ENCODE assay signal across 10 mouse cellular contexts in the genomic region with DNA sequence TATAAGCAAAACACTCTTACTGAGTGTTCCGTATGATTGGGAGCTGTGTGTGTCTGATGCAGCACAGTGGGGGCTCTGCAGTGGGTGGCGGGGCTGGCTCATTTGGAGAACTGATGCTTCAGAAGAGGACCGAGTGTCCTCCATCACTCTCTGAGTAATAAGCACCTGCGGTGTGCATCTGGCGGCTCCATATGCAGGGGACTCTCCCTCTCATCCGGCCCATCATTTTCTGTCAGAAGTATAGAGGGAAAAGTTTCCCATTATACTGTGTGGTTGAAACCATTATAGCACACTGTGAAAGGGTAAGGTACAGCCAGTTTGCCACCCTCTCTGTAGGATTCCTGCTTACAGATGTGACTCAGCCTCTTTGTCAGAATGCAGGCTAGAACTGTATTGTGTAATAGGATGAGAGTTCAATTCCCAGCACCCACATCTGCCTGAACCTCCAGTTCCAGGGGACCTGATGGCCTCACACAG. TPM values are rescaled to one million over a fixed set of nuclear protein-coding genes. Genes with fewer than 3 reads are reported as not detected.
DNase-seq lines count a peak whose midpoint lies in the region; ATAC-seq and TF ChIP-seq lines count a peak whose summit lies in the region.
"Had no signal": no experiment of that assay in that cellular context is flagged by ENCODE, and none has a peak within 500 bp of the region (broad histone marks: within the 10 kb centered on the region; RNA-seq: fewer than 3 reads in every experiment).

No protein-coding gene starts in this region.

- TF ChIP-seq CTCF in E14TG2a.4 (conservative IDR thresholded peaks at IDR 0.05; ENCODE audit: low read length): no peak

- peaks cover 20% of the 10 kb centered on the region for H3K36me3 ChIP-seq in E14TG2a.4 (ENCODE audit: insufficient read depth, low read length)
- no peaks in the 10 kb centered on the region for H3K36me3 ChIP-seq in midbrain, embryonic 15.5 days (replicated peaks)
- 0 out of 2 replicates have a peak, but pooled peaks cover 3% of the 10 kb centered on the region for H3K36me3 ChIP-seq in limb, embryonic 10.5 days

- peak overlapping the region; percentile 23; the same call in 1 of the 2 replicates for H3K4me3 ChIP-seq in E14TG2a.4 (replicated peaks; ENCODE audit: low read length)
- H3K4me3 ChIP-seq in midbrain, embryonic 15.5 days: no peak overlapping the region
- H3K4me3 ChIP-seq in limb, embryonic 10.5 days: no peak overlapping the region
- H3K4me3 ChIP-seq: erythroblast, embryonic 14.5 days had no signal

- H3K27ac ChIP-seq in midbrain, embryonic 15.5 days: peak overlapping the region; percentile 59
- no peak overlapping the region for H3K27ac ChIP-seq in limb, embryonic 10.5 days

- ATAC-seq in granulocyte monocyte progenitor cell, adult 5-6 weeks (replicated peaks; ENCODE audit: poor library complexity, severe bottlenecking): peak; percentile 59
- ATAC-seq in midbrain, embryonic 15.5 days (replicated peaks): peak; percentile 5; the same call in 1 of the 2 replicates

- H3K9me3 ChIP-seq in E14TG2a.4 (ENCODE audit: low read length): no peaks in the 10 kb centered on the region
- no peaks in the 10 kb centered on the region for H3K9me3 ChIP-seq in midbrain, embryonic 15.5 days
- H3K9me3 ChIP-seq in limb, embryonic 10.5 days (replicated peaks): no peaks in the 10 kb centered on the region

- DNase-seq in frontal cortex, adult 2 months (ENCODE audit: extremely low spot score in 1 of 2, low spot score in 1 of 2): peak; percentile 55 to 71
- no peak for DNase-seq in frontal cortex, postnatal 14 days (ENCODE audit: low spot score in 2 of 2)
- no peak for DNase-seq in Muller cell, postnatal 12 days (ENCODE audit: inconsistent ontology term)
- no peak for DNase-seq in gastrocnemius, adult 8-10 months (ENCODE audit: low spot score in 2 of 2)
- DNase-seq in limb, embryonic 10.5 days (ENCODE audit: low spot score): no peak
- DNase-seq: lung, adult 18-20 months had no signal

- H3K27me3 ChIP-seq in E14TG2a.4 (ENCODE audit: insufficient read depth, low read length): no peaks in the 10 kb centered on the region
- H3K27me3 ChIP-seq in midbrain, embryonic 15.5 days (replicated peaks): no peaks in the 10 kb centered on the region
- no peaks in the 10 kb centered on the region for H3K27me3 ChIP-seq in limb, embryonic 10.5 days (ENCODE audit: low read depth, poor library complexity, severe bottlenecking)

- H3K9ac ChIP-seq in midbrain, embryonic 15.5 days: no peak overlapping the region

- no peak overlapping the region; the same call in 1 of the 2 replicates for H3K4me2 ChIP-seq in midbrain, embryonic 15.5 days

- peaks cover 80% of the 10 kb centered on the region for H3K4me1 ChIP-seq in E14TG2a.4 (replicated peaks; ENCODE audit: low read depth, low read length)
- peaks cover 71% of the 10 kb centered on the region for H3K4me1 ChIP-seq in midbrain, embryonic 15.5 days
- peaks cover 40% of the 10 kb centered on the region for H3K4me1 ChIP-seq in limb, embryonic 10.5 days

- 28% methylated on average over 6 of the region's 6 CpGs for WGBS in midbrain, embryonic 15.5 days
- 85% methylated on average over 6 of the region's 6 CpGs for WGBS in limb, embryonic 10.5 days

RNA-seq across cellular contexts. Expression of a gene that starts 8.9 kb away (rescaled TPM):
- 7.5 and 8.1 TPM in 2 replicates for polyA plus RNA-seq in frontal cortex, adult 2 months (2012; rRNA removed)
- 10.1 and 13.9 TPM in 2 replicates for total RNA-seq in granulocyte monocyte progenitor cell, adult 5-6 weeks (2014; fragmentation: Nextera tagmentation)
- total RNA-seq in granulocyte monocyte progenitor cell, adult 5-6 weeks (2017): 24.0 and 24.5 TPM in 2 replicates
- 39.9 and 41.6 TPM in 2 replicates for polyA plus RNA-seq in midbrain, embryonic 15.5 days (2015; fragmentation: Nextera tagmentation; extraction: Ambion mirVana)
- total RNA-seq in gastrocnemius, adult 8-10 months (2022): 10 to 100 TPM in 3 of 4 experiments, 1 to 10 TPM in 1; 9.7 to 13.0 (median 11.2) TPM
- 39.3 and 51.7 TPM in 2 replicates for polyA plus RNA-seq in limb, embryonic 10.5 days (2016; fragmentation: Nextera tagmentation; extraction: Ambion mirVana)

Comparison
In these comparisons a context has a peak if more than half of its experiments do, and no peak if none do; other contexts are left out.
1. DNase-seq: peak in frontal cortex, adult 2 months (2 of 2); none in frontal cortex, postnatal 14 days (0 of 2), Muller cell, postnatal 12 days (single experiment), gastrocnemius, adult 8-10 months (0 of 2) and limb, embryonic 10.5 days (single experiment).